Mouse (Mus musculus) lung, adult 2 months (tissue): ENCODE data around the gene Tm7sf2.

Source experiments
- CTCF ChIP-seq: fragments of 200-500 bp; IDR thresholded peaks from 2 replicates; pipeline ENCODE4 v1.5.1; 2011; ENCODE audit warnings: mild to moderate bottlenecking, low read length, control low read depth; ENCODE audit not compliant: insufficient read depth
- POLR2A ChIP-seq: fragments of 200-500 bp; IDR thresholded peaks from 2 replicates; pipeline ENCODE4 v1.6.1; 2011; ENCODE audit warnings: low read depth, mild to moderate bottlenecking, control low read depth, low read length, borderline replicate concordance; ENCODE audit errors: extremely low read depth

- TF ChIP-seq POLR2A (no peak), CTCF (no peak)
These were observed 44.2 kb downstream of the Tm7sf2 start for GRCm38 (mm10) chr19:6023930-6024329.
